Mouse (Mus musculus) adipose tissue, adult 10 weeks (tissue): ENCODE data around the gene Mertk. TPM values are rescaled to one million over a fixed set of nuclear protein-coding genes. Genes with fewer than 3 reads are reported as not detected.

Source experiments
- polyA plus RNA-seq: library from polyadenylated mRNA; stranded (reverse); fragments of 350-450 nt; fragmentation: Illumina TruSeq; extraction: RNeasy Lipid Tissue Mini Kit (QIAGEN cat#74804); gene quantifications from one replicate; pipeline ENCODE4 v1.2.3, GENCODE M21; 2014; ENCODE audit warnings: low read depth, low replicate concordance

Gene Mertk
- polyA plus RNA-seq = 21.1 TPM

GRCm38 (mm10) chr2:128698693-128699181 is at the start of gene Mertk:
Gene Mertk (plus strand): TSS chr2:128698956.

DNA sequence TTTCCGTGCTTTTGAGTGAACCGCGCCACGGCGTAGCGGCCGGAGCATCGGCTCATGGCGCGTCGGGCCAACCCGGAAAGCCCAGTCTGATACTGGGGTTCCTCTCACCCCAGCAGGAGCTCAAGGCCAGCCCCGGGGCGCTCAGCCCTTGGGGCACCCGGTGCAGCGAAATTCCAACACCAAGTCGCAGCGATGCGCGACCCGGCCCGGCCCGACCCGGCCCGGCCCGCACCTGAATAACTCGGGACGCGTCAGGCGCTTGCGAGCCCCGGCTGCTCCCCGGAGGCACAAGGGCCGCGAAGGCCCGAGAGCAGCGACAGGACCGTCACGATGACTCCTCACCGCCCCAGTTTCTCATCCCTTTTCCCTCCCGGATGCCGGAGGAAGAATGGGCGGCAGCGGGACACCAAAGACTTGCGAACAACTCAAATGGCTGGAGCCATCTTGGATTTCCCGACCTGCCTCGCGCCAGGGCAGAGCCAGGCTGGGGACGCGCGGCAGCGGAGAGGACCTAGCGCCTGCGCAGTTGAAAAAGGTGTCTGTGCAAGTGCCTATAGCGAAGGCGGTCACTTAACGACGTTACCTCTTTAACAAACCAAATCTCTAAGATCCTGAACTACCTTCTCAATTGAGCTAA is 11.7 kb upstream of the Mertk start, which contains the start of gene Anapc1:
Anapc1 (minus strand) TSS at position 471 of the 637 bp plus-strand sequence.

DNA sequence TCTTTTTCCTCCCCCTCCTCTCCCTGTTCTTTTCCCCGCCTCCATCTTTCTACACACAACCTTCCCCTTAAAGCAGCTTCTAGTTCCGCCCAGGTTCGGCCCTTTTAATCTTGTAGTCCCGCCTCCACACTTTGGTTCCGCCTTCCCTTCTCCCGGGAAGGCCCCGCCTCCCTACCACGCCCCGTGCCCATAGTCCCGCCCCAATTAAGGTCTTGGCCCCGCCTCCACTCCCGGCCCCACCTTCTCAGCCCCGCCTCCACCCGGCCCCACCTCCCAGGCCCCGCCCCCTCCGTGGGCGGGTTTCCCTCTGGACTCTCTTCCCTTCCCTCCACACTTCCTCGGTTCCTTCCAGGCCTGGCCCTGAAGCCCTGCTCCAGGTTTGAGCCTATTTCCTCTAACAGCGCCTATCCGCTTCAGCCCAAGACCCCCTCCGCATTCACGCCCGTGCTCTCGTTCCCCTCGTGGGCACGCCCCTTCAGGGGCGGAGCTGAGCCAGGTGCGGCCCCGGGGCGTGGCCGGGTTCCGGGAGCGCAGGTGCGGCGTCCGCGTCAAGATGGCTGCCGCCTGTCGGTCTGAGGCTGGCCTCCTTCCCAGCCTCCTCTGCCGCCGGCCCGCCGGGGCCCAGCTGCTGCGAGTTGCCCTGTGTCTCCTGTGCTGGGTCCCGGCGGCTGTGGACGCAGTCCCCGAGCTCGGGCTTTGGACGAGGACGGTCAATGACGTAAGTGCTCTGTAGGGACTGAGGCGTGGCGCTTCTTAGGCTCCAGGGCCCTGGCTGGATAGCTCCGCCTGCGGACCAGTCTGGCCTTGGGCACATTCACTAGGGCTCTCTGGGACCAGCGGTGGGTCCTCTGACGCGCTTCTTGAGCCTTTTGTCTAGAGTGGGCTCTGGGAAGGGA is 119.3 kb downstream of the Mertk start, which contains the start of gene Tmem87b:
Tmem87b (plus strand) TSS at position 333 of the 896 bp plus-strand sequence.

Other genes starting within 250 kb of the Mertk start
- gene Spdye4c, start 107.7 kb upstream of the Mertk start, polyA plus RNA-seq = 0.72 TPM
- 37.7 TPM for gene Anapc1, start 11.6 kb upstream of the Mertk start, polyA plus RNA-seq
- 35.5 TPM for gene Tmem87b, start 119.2 kb downstream of the Mertk start, polyA plus RNA-seq
- gene Fbln7, start 164.0 kb downstream of the Mertk start, polyA plus RNA-seq = 2.9 TPM
- gene Zc3h8, start 245.1 kb downstream of the Mertk start, polyA plus RNA-seq = 6.1 TPM